Mouse (Mus musculus) myocyte (in vitro differentiated cells): ENCODE measurements at regions not wholly inside any gene's neighbourhood (a gene's known extent, or its start where the extent isn't known, plus 50 kb on each side); places are given as distances from the start of the nearest gene placed in this dataset.

ENCODE experiments used
- H3K27me3 ChIP-seq: one replicate; pipeline ENCODE4 v1.6.1; 2011; ENCODE audit not compliant: control insufficient read depth, insufficient read depth, insufficient read length
- H3K36me3 ChIP-seq: one replicate; pipeline ENCODE4 v1.6.1; 2011; ENCODE audit not compliant: control insufficient read depth, insufficient read depth
- H3K4me2 ChIP-seq: one replicate; pipeline ENCODE4 v1.6.1; 2011; ENCODE audit warnings: low read depth, control low read depth
- H3K4me3 ChIP-seq: one replicate; pipeline ENCODE4 v1.5.1; 2011; ENCODE audit warnings: mild to moderate bottlenecking, control low read depth, moderate library complexity
- H3K79me2 ChIP-seq: one replicate; pipeline ENCODE4 v1.6.1; 2011; ENCODE audit not compliant: control insufficient read depth, insufficient read depth
- H3ac ChIP-seq: one replicate; pipeline ENCODE4 v1.6.1; 2011; ENCODE audit not compliant: control insufficient read depth, insufficient read length
- CEBPB ChIP-seq: IDR thresholded peaks from 2 replicates; pipeline ENCODE4 v1.6.1; 2011; ENCODE audit warnings: mild to moderate bottlenecking, moderate library complexity; ENCODE audit not compliant: poor library complexity, insufficient read depth, severe bottlenecking
- E2F4 ChIP-seq: IDR thresholded peaks from one replicate; pipeline ENCODE4 v1.6.1; 2011; ENCODE audit warnings: mild to moderate bottlenecking, control low read depth, moderate library complexity; ENCODE audit not compliant: insufficient read depth
- MAX ChIP-seq: IDR thresholded peaks from one replicate; pipeline ENCODE4 v1.6.1; 2011; ENCODE audit warnings: low read depth, mild to moderate bottlenecking, control low read depth
- MYOD1 ChIP-seq, 3 experiments: IDR thresholded peaks; one replicate each; pipeline ENCODE4 v1.6.1; 2011; ENCODE audit warnings: control low read depth in 2 of 3, low read depth in 2 of 3, mild to moderate bottlenecking in 2 of 3, moderate library complexity in 1 of 3; ENCODE audit not compliant: insufficient read length in 2 of 3, control insufficient read depth in 1 of 3
- MYOG ChIP-seq, 3 experiments: IDR thresholded peaks; one replicate each; pipeline ENCODE4 v1.6.1; 2011; ENCODE audit warnings: control low read depth in 2 of 3, low read depth in 2 of 3, mild to moderate bottlenecking in 2 of 3; ENCODE audit not compliant: insufficient read length in 2 of 3, control insufficient read depth in 1 of 3, insufficient read depth in 1 of 3
- POLR2A ChIP-seq: IDR thresholded peaks from one replicate; pipeline ENCODE4 v1.6.1; 2011; ENCODE audit warnings: low read depth, mild to moderate bottlenecking, control low read depth, moderate library complexity; ENCODE audit not compliant: insufficient read length
- POLR2AphosphoS2 ChIP-seq: IDR thresholded peaks from one replicate; pipeline ENCODE4 v1.6.1; 2011; ENCODE audit warnings: low read depth, control low read depth; ENCODE audit not compliant: insufficient read length
- REST ChIP-seq: IDR thresholded peaks from one replicate; pipeline ENCODE4 v1.6.1; 2011; ENCODE audit warnings: mild to moderate bottlenecking, control low read depth, moderate library complexity; ENCODE audit not compliant: insufficient read depth, insufficient read length
- SRF ChIP-seq: IDR thresholded peaks from one replicate; pipeline ENCODE4 v1.6.1; 2011; ENCODE audit warnings: low read depth; ENCODE audit not compliant: control insufficient read depth, insufficient read length
- TCF12 ChIP-seq: IDR thresholded peaks from one replicate; pipeline ENCODE4 v1.6.1; 2011; ENCODE audit warnings: mild to moderate bottlenecking, control low read depth; ENCODE audit not compliant: poor library complexity, insufficient read depth, severe bottlenecking
- TCF3 ChIP-seq: IDR thresholded peaks from one replicate; pipeline ENCODE4 v1.6.1; 2011; ENCODE audit warnings: low read depth, control low read depth; ENCODE audit not compliant: insufficient read length
- USF1 ChIP-seq: IDR thresholded peaks from one replicate; pipeline ENCODE4 v1.6.1; 2011; ENCODE audit warnings: low read depth, mild to moderate bottlenecking, control low read depth, moderate library complexity

DNA sequence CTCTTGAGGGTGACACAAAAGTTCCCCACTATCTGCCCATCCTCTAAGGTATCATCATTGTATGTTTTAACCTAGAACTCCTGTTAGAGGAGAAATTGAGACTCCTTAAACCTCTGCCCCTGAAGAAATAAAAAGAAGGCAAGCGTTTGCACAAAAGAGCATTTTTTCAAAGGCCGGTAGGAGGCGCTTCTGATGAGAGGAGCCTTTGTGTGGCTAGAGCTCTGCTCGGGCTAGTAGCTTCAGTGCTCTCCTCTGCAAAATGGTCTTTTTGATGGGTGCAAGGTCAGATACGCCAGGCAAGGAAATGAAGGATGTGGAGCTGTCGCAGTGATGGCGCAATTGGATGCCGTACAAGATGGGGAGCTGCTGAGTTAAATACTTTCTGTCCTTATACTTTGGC is 649.0 kb downstream of the Dhx35 start:
- Histone ChIP-seq H3K4me3 (no peak overlapping the region), H3K27me3 (no peaks in the 10 kb centered on the region), H3ac (no peak overlapping the region), H3K4me2 (no peak overlapping the region), H3K36me3 (no peaks in the 10 kb centered on the region), H3K79me2 (no peaks in the 10 kb centered on the region)
- TF ChIP-seq USF1: no peak
- no peak for TF ChIP-seq REST
- no peak for TF ChIP-seq MYOG (IDR thresholded peaks at IDR 0.05; ENCODE audit: control insufficient read depth in 1 of 3, insufficient read depth in 1 of 3, insufficient read length in 2 of 3, low read depth in 2 of 3)
- no peak for TF ChIP-seq TCF3

DNA sequence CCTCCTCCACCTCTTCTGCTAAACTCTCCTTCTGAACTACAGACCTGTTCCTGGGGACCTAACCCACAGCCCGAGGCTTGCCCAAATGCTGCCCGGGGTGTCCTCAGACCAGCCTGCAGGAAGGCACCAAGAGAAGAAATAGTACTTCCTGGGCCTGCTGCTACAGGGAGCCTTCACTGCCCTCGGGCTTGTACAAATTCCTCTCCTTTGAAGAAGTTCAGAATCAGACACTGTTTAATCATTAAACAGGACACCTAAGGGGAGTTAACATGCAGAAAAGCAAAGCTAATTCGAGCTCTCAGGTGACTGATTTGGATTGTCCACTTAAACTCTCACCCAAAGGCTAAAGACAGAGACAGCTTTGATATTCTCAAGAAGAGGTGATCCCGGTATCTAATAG is 651.8 kb downstream of the Dhx35 start:
- TF ChIP-seq MYOG (IDR thresholded peaks at IDR 0.05; ENCODE audit: control insufficient read depth in 1 of 3, insufficient read depth in 1 of 3, insufficient read length in 2 of 3, low read depth in 2 of 3): no peak
- no peak for TF ChIP-seq SRF
- TF ChIP-seq POLR2A: no peak
- TF ChIP-seq CEBPB: no peak
- no peak for TF ChIP-seq USF1
- Histone ChIP-seq H3ac (no peak overlapping the region), H3K79me2 (no peaks in the 10 kb centered on the region), H3K4me3 (no peak overlapping the region), H3K36me3 (no peaks in the 10 kb centered on the region), H3K4me2 (no peak overlapping the region), H3K27me3 (no peaks in the 10 kb centered on the region)

DNA sequence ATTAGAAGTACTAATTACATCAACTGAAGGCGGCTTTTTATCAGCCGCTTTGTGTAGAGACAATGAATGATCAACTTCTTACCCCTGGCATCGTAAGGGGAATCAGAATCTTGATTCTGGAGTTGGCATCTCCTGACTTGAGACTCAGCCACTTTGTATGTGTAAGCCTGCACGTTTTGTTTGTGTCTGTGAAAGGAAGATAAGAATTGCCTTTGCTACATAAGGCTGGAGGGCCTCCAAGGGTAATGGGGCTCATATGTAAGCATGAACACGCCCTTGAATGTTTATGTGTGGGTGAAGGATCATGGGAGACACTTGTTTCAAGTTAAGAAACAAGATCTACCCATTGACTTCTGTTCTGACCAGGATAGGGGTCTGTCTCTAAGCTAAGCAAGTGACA is 652.3 kb downstream of the Dhx35 start:
- Histone ChIP-seq H3K79me2 (no peaks in the 10 kb centered on the region), H3K27me3 (no peaks in the 10 kb centered on the region), H3K4me2 (no peak overlapping the region), H3K36me3 (no peaks in the 10 kb centered on the region), H3ac (no peak overlapping the region), H3K4me3 (no peak overlapping the region)
- TF ChIP-seq SRF (no peak), MAX (no peak), TCF3 (no peak), USF1 (no peak), MYOD1 (IDR thresholded peaks at IDR 0.05; ENCODE audit: control insufficient read depth in 1 of 3, insufficient read length in 2 of 3, low read depth in 2 of 3) (no peak), E2F4 (no peak), MYOG (IDR thresholded peaks at IDR 0.05; ENCODE audit: control insufficient read depth in 1 of 3, insufficient read depth in 1 of 3, insufficient read length in 2 of 3, low read depth in 2 of 3) (no peak)

DNA sequence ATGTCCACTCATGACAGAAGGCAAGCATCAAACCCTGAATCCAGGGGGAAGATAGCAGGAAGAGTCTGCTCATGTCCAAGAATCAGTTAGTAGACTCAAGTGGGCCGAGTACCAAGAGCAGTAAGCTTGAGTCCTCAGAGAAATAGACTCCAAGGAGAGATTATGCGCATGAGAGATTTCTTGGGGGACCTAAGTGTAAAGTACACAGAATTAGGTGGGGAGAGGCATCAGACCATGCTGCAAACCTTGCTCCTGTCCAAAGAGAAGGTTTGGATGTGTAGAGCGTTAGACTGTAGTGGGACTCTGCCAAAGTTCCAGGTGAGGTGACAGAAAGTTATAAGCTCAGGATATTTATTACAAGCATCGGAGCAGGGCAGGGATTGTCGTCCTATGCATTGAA is 654.4 kb downstream of the Dhx35 start:
- TF ChIP-seq SRF (no peak), USF1 (no peak), MAX (no peak)
- no peaks in the 10 kb centered on the region for H3K27me3 ChIP-seq
- H3K79me2 ChIP-seq: no peaks in the 10 kb centered on the region
- H3ac ChIP-seq: no peak overlapping the region
- H3K4me3 ChIP-seq: no peak overlapping the region
- no peaks in the 10 kb centered on the region for H3K36me3 ChIP-seq
- H3K4me2 ChIP-seq: no peak overlapping the region

DNA sequence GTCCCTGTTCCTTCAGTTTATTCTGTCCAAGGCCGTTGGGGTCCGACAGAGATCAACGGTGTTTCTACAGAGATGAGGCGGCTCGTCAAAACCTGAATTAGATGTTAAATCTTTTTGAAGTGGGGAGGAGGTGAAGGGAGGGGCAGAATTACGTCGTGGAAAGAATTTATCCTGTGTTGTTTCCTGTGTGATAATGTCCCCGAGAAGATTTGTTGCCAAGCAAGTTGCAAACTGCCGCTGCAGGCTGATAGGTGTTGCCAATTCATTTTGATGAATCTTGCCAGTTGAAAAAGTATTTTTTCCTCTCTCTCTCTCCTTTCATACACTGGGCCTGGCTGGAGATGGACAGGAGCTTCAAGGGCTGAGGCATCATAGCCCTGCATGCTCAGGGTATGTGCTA is 656.8 kb downstream of the Dhx35 start:
- no peaks in the 10 kb centered on the region for H3K79me2 ChIP-seq
- no peaks in the 10 kb centered on the region for H3K27me3 ChIP-seq
- no peak overlapping the region for H3K4me3 ChIP-seq
- H3K36me3 ChIP-seq: no peaks in the 10 kb centered on the region
- H3K4me2 ChIP-seq: no peak overlapping the region
- no peak overlapping the region for H3ac ChIP-seq
- TF ChIP-seq POLR2AphosphoS2 (no peak), E2F4 (no peak), TCF12 (no peak), TCF3 (no peak), USF1 (no peak), MYOD1 (IDR thresholded peaks at IDR 0.05; ENCODE audit: control insufficient read depth in 1 of 3, insufficient read length in 2 of 3, low read depth in 2 of 3) (no peak), MAX (no peak), REST (no peak), POLR2A (no peak), SRF (no peak), MYOG (IDR thresholded peaks at IDR 0.05; ENCODE audit: control insufficient read depth in 1 of 3, insufficient read depth in 1 of 3, insufficient read length in 2 of 3, low read depth in 2 of 3) (no peak), CEBPB (no peak)
